Mouse (Mus musculus) gastrocnemius, adult 8-10 months (tissue): ENCODE results near the gene Nxpe5. TPM values are rescaled to one million over a fixed set of nuclear protein-coding genes. Genes with fewer than 3 reads are reported as not detected.
A peak's percentile ranks its signal among the peaks of the same experiment; 100 is the strongest.

ENCODE experiments used
- DNase-seq, 2 experiments: peaks; one replicate each; pipeline ENCODE4 v3.0.0; 2022; ENCODE audit warnings: low spot score in 2 of 2
- total RNA-seq, 4 experiments: library from RNA; stranded (reverse); gene quantifications; 2 replicates each; pipeline ENCODE4 v1.2.4; 2022

Gene Nxpe5
- total RNA-seq, 4 experiments from 2014 or later, result 0.12 to 0.38 (median 0.19) TPM

GRCm38 (mm10) chr5:138275216-138276050 lies 49.7 kb downstream of the Nxpe5 start:
- DNase-seq, result no peak

GRCm38 (mm10) chr5:138277994-138278393 lies 52.3 kb downstream of the Nxpe5 start:
- DNase-seq, result no peak

DNA sequence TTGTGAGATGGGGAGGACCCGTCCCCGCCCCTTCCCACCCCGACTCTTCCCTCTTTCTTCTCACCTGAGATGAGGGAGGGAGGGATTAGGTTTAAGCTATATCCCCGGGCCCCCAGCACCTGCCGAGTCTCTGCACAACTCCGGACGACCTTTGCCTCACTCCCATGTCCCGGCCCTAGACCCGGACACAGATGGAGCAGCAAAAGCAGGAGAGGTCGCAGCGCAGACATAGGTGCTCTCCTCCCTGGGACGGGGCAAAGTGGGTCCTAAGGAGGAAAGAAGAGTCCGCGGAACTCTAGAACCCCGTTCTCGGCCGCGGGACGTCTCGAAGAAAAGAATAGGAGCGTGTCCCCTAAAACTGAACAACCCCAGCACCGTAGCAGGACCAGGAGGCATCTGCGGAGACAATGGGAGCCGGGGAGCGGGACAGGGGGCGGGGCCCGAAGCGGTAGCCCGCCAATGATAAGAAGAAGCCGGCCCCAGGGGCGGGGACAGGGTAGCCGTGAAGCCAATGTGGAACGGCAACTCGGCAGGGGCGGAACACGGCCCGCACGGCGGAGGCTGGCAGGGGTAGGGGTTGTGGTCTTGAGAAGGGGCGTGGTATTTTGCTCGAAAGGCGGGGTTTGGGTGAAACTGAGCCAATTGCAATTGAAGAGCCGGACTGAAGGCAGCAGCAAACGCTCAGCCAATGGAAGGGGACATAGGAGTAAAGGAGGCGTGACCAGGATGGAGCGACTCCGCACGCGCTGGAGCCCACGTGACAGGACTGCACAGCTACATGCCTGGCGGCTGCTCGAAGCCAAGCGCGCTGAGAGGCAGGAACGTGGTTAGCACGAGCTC lies 54.1 kb downstream of the Nxpe5 start, which contains the start of the genes Gm43720, Gpc2 and Stag3:
Gm43720 (minus strand) TSS at position 374 of the 840 bp plus-strand sequence.
Gpc2 (minus strand) TSS at position 421 of the 840 bp plus-strand sequence.
Stag3 (plus strand) TSS at position 656 of the 840 bp plus-strand sequence.
- DNase-seq, result peak; percentile 64 to 66

DNA sequence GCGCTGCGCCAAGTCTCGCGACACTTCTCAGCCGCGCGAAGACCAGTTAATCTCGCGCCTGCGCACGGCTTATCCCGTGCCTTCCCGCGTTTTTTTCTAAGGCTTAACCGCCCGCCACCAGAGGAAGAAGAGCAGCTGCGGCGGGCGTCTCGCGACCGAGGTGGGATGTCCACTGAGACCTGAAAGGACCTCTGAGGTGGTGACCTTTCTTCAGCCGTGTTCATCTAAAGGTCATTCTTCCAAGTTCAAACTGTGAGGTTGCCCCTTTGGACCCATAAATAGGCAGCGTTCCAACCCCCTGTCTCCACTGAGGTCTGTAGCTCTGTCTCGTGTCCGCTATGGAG lies 54.7 kb downstream of the Nxpe5 start:
- DNase-seq, result no peak

DNA sequence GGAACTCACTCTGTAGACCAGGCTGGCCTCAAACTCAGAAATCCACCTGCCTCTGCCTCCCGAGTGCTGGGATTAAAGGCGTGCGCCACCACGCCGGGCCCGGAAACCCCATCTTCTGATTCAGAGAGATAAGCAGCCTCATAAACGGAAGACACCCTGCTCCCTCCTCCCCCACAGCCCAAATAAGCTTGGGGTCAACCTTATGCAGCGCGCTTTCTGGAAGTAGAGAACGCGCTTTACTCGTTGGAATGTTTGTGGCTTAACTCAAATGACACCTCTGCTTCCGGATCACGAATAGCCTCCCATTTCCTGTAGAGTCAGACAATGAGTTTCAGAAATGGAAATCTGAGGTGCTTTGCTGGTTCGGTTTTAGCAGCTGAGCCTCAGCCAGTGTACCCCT lies 55.1 kb downstream of the Nxpe5 start:
- DNase-seq, result no peak

DNA sequence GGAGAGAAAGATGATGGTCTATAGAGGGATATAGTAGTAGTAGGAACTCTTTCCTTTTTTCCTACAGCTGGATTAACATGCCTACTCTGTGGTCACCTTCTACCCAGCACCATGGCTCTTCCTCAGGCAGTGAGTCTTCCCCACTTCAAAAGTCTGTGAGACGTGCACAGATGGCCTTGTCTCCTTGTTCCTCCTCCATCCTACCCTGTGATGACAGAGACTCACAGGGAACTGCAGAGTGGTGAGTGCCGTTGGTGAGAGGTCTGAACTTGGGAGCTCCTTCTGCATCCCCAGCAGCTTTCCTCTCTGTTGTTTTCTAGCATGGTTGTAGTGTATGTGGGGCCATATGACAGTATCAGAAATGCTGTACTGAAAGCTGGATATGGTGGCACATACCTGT lies 56.1 kb downstream of the Nxpe5 start:
- no peak for DNase-seq

DNA sequence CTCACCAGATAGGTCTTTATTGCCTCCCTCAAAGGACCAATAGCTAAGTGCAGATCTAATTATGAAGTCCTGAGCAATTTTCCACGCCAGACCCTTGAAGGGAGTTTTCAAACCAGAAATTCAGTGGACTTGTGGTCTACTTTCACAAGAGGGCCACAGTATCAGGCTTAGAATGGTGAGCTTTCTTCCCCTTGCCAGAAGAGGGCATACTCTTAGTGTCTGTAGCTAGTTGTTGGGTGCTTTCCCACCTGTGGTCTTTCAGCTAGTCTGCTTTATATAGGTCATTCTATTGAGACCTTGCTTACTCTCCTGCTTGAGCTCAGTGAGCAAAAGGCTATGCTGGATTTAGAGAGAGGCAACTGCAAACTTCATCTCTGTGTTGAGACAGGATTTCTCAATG lies 57.8 kb downstream of the Nxpe5 start:
- DNase-seq, result no peak

GRCm38 (mm10) chr5:138287861-138288260 lies 62.2 kb downstream of the Nxpe5 start:
- DNase-seq, result no peak

- DNase-seq, result no peak
Observed at GRCm38 (mm10) chr5:138291638-138292037, 65.9 kb downstream of the Nxpe5 start.

- no peak for DNase-seq
Observed at GRCm38 (mm10) chr5:138294158-138294557, 68.5 kb downstream of the Nxpe5 start.

- DNase-seq, result no peak
Observed at GRCm38 (mm10) chr5:138299613-138300012, 73.9 kb downstream of the Nxpe5 start.

Other genes starting within 250 kb of the Nxpe5 start
- under 1 TPM in 1 of 4 experiments, not detected in 3; 0.43 TPM for gene Azgp1, start 244.4 kb upstream of the Nxpe5 start, total RNA-seq
- gene Smok3a, start 204.6 kb upstream of the Nxpe5 start, total RNA-seq, result not detected
- gene Smok3b, start 204.5 kb upstream of the Nxpe5 start, total RNA-seq, result not detected
- not detected for gene Smok3c, start 172.7 kb upstream of the Nxpe5 start, total RNA-seq
- 10 to 100 TPM in 3 of 4 experiments, 1 to 10 TPM in 1; 9.6 to 11.6 (median 10.6) TPM for gene Zkscan1, start 140.8 kb upstream of the Nxpe5 start, total RNA-seq
- gene Zscan21, start 109.0 kb upstream of the Nxpe5 start, total RNA-seq, result 10 to 100 TPM; 14.3 to 17.0 (median 15.2) TPM
- gene Zfp113, start 70.2 kb upstream of the Nxpe5 start, total RNA-seq, result 1 to 10 TPM; 4.8 to 6.6 (median 5.3) TPM
- gene Cops6, start 64.8 kb upstream of the Nxpe5 start, total RNA-seq, result 100 to 1,000 TPM; 107 to 117 (median 110) TPM
- 10 to 100 TPM in 1 of 4 experiments, 1 to 10 TPM in 3; 7.2 to 10.6 (median 7.5) TPM for gene Ap4m1, start 53.9 kb upstream of the Nxpe5 start, total RNA-seq
- gene Mcm7, start 53.5 kb upstream of the Nxpe5 start, total RNA-seq, result 1 to 10 TPM; 6.1 to 8.2 (median 6.8) TPM
- 10 to 100 TPM; 33.9 to 42.1 (median 36.6) TPM for gene Taf6, start 38.4 kb upstream of the Nxpe5 start, total RNA-seq
- gene Cnpy4, start 38.4 kb upstream of the Nxpe5 start, total RNA-seq, result 1 to 10 TPM; 1.9 to 3.6 (median 2.2) TPM
- gene Mblac1, start 31.6 kb upstream of the Nxpe5 start, total RNA-seq, result 1 to 10 TPM; 1.5 to 2.3 (median 1.8) TPM
- gene Lamtor4, start 29.6 kb downstream of the Nxpe5 start, total RNA-seq, result 10 to 100 TPM; 51.1 to 57.2 (median 53.1) TPM
- 1 to 10 TPM; 1.4 to 3.0 (median 2.3) TPM for gene BC037034, start 38.1 kb downstream of the Nxpe5 start, total RNA-seq
- under 1 TPM in 1 of 4 experiments, not detected in 3; 0.16 TPM for gene Gal3st4, start 46.9 kb downstream of the Nxpe5 start, total RNA-seq
- not detected for gene Gm43720, start 54.1 kb downstream of the Nxpe5 start, total RNA-seq
- gene Gpc2, start 54.1 kb downstream of the Nxpe5 start, total RNA-seq, result under 1 TPM in 2 of 4 experiments, not detected in 2; 0.10 to 0.22 TPM
- gene Stag3, start 54.3 kb downstream of the Nxpe5 start, total RNA-seq, result not detected
- gene Pvrig, start 116.1 kb downstream of the Nxpe5 start, total RNA-seq, result not detected
- 1 to 10 TPM; 2.0 to 2.5 (median 2.3) TPM for gene Zfp157, start 215.6 kb downstream of the Nxpe5 start, total RNA-seq